Mouse (Mus musculus): ENCODE data around the gene Usp34.

DNA sequence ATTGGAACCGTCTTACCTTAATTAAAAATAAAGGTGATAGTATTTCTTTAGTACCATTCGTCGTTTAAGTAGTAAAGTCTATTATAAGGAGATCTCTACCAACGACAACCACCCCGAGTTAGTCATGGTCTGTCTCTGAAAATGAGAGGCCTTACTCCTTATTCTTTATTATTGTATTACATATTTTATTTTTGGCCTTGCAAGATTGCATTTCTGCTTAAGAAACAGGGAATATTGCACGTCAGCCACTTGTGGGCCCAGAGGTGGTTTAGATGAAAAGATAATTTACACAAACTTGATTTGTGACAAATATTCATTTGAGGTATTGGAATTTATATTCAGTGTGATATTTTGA is 848 bp downstream of the Usp34 start:
- TF ChIP-seq CTCF (IDR thresholded peaks at IDR 0.05; ENCODE audit: low read depth, low read length) = no peak
- no peak for TF ChIP-seq POLR2A (IDR thresholded peaks at IDR 0.05; ENCODE audit: extremely low read depth, insufficient read depth, low read length)
